Mouse (Mus musculus) MN1 (cell line): ENCODE measurements around the gene Iqsec2.
"Not testable (repeated sequence)": the region's sequence is repeated elsewhere in the genome, so short reads cannot be mapped to it uniquely, and the experiment has no call there.

Experiments used
- DNase-seq: peaks from one replicate; pipeline ENCODE4 v3.0.0-alpha.2; 2016; ENCODE audit warnings: low spot score

The Iqsec2 gene

GRCm38 (mm10) chrX:152179670-152180656 lies 35.9 kb downstream of the Iqsec2 start:
- no peak for DNase-seq

GRCm38 (mm10) chrX:152187151-152187550 lies 43.1 kb downstream of the Iqsec2 start:
- DNase-seq: no peak

- DNase-seq: no peak
These were observed 47.2 kb downstream of the Iqsec2 start for GRCm38 (mm10) chrX:152191266-152191665.

GRCm38 (mm10) chrX:152197814-152198648 lies 54.0 kb downstream of the Iqsec2 start:
- DNase-seq: no peak

- no peak for DNase-seq
These were observed 57.8 kb downstream of the Iqsec2 start for GRCm38 (mm10) chrX:152201737-152202421.

- no peak for DNase-seq
These were observed 58.5 kb downstream of the Iqsec2 start for GRCm38 (mm10) chrX:152202422-152203103.

GRCm38 (mm10) chrX:152203247-152203646 lies 59.2 kb downstream of the Iqsec2 start:
- no peak for DNase-seq

GRCm38 (mm10) chrX:152205486-152205885 lies 61.4 kb downstream of the Iqsec2 start:
- no peak for DNase-seq

GRCm38 (mm10) chrX:152214703-152215102 lies 70.6 kb downstream of the Iqsec2 start:
- no peak for DNase-seq

- DNase-seq: no peak
These were observed 74.5 kb downstream of the Iqsec2 start for GRCm38 (mm10) chrX:152218529-152218928.

GRCm38 (mm10) chrX:152221721-152222120 lies 77.7 kb downstream of the Iqsec2 start:
- DNase-seq: no peak

GRCm38 (mm10) chrX:152222226-152222625 lies 78.2 kb downstream of the Iqsec2 start:
- no peak for DNase-seq

GRCm38 (mm10) chrX:152223313-152223712 lies 79.2 kb downstream of the Iqsec2 start:
- DNase-seq: no peak

GRCm38 (mm10) chrX:152224280-152224679 lies 80.2 kb downstream of the Iqsec2 start:
- no peak for DNase-seq

- DNase-seq: peak; percentile 96
These were observed 89.0 kb downstream of the Iqsec2 start, which contains the start of gene Kdm5c for GRCm38 (mm10) chrX:152232781-152233763. Gene Kdm5c (plus strand): TSS chrX:152233020.

GRCm38 (mm10) chrX:152234125-152234524 lies 90.1 kb downstream of the Iqsec2 start:
- peak; percentile 42 for DNase-seq

- no peak for DNase-seq
These were observed 91.7 kb downstream of the Iqsec2 start for GRCm38 (mm10) chrX:152235758-152236157.

GRCm38 (mm10) chrX:152243140-152243539 lies 99.1 kb downstream of the Iqsec2 start:
- DNase-seq: not testable (repeated sequence)

GRCm38 (mm10) chrX:152244492-152245189 lies 100.6 kb downstream of the Iqsec2 start:
- DNase-seq: no peak
